Mouse (Mus musculus) layer of hippocampus, adult 6 months (tissue): ENCODE measurements around the gene Tm7sf2. TPM values are rescaled to one million over a fixed set of nuclear protein-coding genes. Genes with fewer than 3 reads are reported as not detected.

Experiments
- long read RNA-seq, 2 experiments: library from polyadenylated mRNA; unstranded; transcript quantifications; one replicate each; pipeline ENCODE4 v2.0.0; 2019 to 2020
- microRNA-seq: library from miRNA; unstranded; fragments of <30 nt; microRNA quantifications from one replicate; pipeline ENCODE4 v1.2.0, GENCODE M21; 2020
- polyA plus RNA-seq: library from polyadenylated mRNA; unstranded; fragments of <200 nt; fragmentation: Nextera tagmentation; gene quantifications from 2 replicates; pipeline ENCODE4 v1.2.3, GENCODE M21; 2021

Gene Tm7sf2
- polyA plus RNA-seq, result 14.6 and 16.9 TPM in 2 replicates
- long read RNA-seq, experiment 1, transcript Tm7sf2-201 (10 exons, 1,471 nt), result major isoform, 12 of 17 reads
- long read RNA-seq, experiment 1, partial matches to known transcripts, result 0 of 17 reads
- long read RNA-seq, experiment 1, other reads (novel, unspliced or antisense), result 3 of 17 reads
- long read RNA-seq, experiment 2, transcript Tm7sf2-201 (10 exons, 1,471 nt), result major isoform, 22 of 32 reads
- long read RNA-seq, experiment 2, partial matches to known transcripts, result 3 of 32 reads
- long read RNA-seq, experiment 2, other reads (novel, unspliced or antisense), result 5 of 32 reads

DNA sequence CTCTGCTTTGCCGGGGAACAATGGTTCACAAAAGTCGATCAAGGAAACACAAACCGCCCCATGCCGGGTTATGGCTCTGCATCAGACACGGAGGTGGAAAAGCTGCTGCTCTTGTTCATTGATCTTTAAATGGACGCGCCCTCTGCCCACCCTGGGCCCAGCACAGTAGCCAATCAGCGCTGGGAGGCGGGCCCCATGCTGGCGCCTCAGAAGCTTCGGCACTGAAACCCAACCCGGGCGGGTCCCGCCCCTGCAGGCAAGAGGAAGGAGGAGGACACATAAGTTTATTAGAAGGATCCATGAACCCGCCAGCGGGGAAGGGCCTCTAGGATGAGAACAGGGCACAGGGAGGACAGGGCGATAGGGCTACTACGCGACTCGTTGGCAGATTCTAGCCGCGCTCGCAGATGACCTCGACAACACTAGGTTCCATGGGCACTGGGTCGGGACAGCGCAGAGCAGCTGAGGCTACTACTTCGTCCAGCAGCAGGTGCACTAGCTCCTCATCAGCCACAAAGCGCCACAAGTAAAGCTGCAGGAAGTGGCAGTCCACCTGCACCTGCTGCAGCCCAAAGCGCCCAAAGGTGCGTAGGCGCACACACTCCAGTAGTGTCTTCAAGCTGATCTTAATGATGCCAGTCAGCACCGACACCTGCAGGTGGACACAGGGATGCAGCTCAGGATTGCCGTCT lies at the start of gene Tm7sf2:
TSS of gene Tm7sf2 (minus strand) at position 650 of the 692 bp plus-strand sequence.

DNA sequence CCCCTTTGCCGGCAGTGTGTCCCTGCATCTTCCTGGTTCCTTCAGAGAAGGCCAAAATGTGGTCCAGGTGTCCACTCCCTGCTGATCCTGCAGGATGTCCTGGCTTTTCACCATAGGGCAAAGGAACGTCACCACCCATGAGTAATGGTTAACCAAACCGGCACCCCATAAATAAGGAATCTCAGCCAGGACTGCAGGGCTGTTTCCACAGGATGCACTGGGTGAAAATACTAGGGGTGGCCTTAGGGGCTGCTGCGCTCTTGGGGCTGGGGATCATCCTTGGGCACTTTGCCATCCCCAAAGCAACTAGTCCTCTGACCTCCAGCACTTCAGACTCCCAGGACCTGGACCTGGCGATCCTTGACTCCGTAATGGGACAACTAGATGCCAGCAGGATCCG lies 37.4 kb upstream of the Tm7sf2 start, which contains the start of gene Naaladl1:
TSS of gene Naaladl1 (plus strand) at position 197 of the 400 bp plus-strand sequence.

DNA sequence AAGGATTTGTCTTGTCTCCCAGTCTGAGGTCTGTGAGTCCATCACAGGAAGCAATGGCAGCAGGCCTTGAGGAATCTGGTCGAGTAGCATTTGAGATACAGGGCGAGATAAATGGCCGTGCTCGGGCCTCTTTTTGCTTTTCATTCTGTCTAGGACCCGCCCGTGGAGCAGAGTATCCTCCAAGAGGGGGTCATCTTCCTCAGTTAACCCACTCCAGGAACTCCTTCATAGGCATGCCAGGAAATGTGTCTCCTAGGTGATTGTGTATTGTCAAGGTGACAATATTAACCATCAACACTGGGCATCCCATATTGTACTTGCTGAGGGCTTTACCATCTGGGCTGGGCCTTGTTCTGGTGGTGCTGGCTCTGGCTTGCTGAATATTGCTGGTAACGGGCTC lies 25.9 kb upstream of the Tm7sf2 start, which contains the start of gene AC131692.1:
TSS of gene AC131692.1 (plus strand) at position 301 of the 400 bp plus-strand sequence.

DNA sequence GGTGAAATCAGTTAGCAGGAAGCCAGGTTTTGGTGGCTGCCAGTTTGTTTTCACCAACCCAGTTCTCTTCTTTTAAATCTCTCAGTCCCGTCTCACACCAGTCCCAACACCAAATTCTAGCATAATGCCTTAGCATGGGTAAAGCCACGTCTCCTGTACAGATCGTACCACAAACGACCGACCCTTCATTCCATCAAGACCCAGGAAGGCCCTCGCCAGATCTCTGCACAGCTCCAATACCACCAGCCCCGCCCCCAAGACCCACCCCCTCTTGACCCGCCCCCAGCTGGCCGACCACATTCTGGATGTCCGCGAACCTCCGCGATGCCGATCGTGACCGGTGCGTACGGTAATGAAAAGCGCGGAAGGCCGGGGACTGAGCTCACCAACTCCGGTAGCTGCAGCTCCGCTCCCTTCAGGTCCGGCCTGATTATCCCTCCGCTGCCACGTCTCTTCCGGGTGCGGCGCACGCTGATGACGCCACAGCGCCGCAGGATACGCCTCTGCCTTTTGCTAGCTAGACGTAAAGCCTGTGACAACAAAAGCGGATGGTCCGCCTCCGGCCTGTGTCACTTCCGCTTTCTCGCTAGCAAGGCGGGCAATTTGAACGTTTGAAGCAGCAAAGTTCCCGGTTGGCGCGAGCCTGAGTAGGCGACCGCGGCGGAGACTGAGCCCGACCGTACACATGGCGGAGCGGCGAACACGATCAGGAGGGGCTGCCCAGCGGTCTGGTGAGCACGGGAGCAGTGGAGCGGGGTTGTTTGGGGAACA lies 16.5 kb upstream of the Tm7sf2 start, which contains the start of the genes Zfpl1 and Cdca5:
TSS of gene Zfpl1 (minus strand) at position 479 of the 771 bp plus-strand sequence.
TSS of gene Cdca5 (plus strand) at position 506 of the 771 bp plus-strand sequence.

DNA sequence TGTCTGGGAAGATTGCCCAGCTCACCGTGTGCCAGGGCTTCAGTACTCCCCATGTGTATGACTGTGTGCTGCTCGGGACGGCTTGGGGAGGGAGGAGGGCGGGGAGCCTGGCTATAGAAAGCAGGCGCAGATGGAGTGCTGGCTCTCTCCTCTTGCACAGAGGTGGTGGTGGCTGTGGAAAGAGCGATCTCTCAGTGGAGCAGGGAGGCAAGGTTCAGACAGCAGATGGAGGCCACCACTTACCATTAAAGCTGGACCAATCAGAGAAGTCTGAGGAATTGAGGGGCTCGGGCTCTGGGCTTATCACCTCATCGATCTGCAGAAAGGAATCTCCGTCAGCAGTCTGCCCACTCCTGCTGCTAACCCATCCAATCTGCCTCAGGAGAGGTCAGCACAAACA lies 14.0 kb upstream of the Tm7sf2 start, which contains the start of gene Gm28374:
TSS of gene Gm28374 (minus strand) at position 101 of the 400 bp plus-strand sequence.

DNA sequence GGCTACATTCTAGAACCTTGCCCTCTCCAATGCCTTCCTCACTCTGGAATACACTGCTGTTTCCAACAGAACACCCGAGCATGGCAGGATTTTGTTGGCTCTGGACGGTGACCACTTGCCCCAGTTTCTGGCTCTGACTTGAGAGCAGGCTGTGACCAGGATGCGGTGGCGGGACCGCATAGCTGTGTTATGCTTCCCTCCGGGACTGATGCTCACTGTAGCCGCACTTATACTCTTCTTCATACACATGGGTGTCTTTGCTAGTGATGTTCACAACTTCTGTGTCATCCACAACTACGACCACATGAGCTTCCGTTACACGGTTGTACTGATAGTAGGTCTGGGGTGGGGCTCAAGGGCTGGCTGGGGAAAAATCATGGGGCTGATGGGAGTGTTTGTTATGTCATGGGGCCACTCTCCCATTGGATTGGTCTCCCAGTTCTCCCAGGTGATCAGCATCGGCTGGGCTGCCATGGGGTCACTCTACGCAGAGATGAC lies 11.9 kb upstream of the Tm7sf2 start, which contains the start of gene Tmem262:
TSS of gene Tmem262 (plus strand) at position 51 of the 498 bp plus-strand sequence.

DNA sequence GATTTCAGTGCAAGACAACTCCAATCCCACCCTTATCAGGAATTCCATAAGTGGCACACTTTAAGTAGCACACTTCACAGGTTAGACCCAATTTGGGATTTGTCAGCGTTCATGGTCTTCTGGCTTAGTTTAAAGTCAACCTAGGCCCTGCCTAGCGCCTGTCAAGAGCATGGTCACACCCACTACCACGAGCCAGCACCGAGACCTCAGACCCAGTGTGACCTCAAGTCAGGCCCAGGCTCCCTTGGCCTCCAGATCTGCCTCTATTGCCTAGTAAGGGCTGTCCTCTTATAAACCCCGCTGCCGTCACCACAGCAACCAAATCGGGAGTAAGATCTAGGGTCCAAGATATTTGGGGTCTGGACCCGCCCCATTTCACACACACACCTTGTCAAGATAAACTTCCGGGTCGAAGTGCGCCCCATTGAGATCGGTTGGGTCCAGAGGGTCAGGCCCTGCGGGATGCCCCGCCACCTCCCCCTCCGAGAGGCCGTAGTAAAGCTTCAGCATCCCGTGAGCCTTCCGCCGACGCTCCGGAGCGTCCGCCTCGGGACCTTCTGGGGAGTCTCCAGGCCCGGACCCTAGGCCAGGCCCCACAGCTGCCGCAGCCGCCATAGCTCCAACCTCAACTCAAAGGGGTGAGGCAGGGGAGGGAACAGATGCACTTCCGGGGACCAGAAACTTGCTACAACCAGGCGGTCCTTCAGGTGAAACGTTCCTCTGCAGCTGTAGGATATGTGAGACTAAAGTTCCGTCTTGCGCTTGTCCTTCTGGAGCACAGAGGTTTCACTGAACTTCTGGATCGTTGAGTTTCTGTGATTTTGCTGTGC lies 8.6 kb upstream of the Tm7sf2 start, which contains the start of gene Vps51:
TSS of gene Vps51 (minus strand) at position 668 of the 830 bp plus-strand sequence.

DNA sequence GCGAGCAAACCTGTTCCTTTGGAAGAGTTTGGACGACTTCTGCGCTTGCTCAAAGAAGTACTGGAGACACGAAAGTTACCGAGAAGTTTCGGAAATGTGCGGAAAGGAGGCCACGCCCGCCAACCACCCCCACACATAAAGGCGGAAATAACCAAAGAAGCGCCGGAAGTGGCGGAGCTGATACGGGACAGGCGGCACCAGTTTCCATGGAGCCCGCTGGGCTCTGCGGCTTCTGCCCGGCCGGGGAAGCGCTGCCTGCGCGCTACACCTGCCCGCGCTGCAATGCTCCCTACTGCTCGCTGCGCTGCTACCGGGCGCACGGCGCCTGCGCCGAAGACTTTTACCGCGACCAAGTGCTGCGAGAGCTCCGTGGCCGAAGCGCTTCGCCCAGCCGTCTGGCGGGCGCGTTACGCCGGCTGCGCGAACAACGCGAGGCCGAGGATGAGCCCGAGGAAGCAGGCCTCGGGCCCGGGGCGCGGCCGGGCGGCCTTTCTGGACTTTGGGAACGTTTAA lies 7.1 kb downstream of the Tm7sf2 start, which contains the start of gene Znhit2:
TSS of gene Znhit2 (plus strand) at position 172 of the 513 bp plus-strand sequence.

DNA sequence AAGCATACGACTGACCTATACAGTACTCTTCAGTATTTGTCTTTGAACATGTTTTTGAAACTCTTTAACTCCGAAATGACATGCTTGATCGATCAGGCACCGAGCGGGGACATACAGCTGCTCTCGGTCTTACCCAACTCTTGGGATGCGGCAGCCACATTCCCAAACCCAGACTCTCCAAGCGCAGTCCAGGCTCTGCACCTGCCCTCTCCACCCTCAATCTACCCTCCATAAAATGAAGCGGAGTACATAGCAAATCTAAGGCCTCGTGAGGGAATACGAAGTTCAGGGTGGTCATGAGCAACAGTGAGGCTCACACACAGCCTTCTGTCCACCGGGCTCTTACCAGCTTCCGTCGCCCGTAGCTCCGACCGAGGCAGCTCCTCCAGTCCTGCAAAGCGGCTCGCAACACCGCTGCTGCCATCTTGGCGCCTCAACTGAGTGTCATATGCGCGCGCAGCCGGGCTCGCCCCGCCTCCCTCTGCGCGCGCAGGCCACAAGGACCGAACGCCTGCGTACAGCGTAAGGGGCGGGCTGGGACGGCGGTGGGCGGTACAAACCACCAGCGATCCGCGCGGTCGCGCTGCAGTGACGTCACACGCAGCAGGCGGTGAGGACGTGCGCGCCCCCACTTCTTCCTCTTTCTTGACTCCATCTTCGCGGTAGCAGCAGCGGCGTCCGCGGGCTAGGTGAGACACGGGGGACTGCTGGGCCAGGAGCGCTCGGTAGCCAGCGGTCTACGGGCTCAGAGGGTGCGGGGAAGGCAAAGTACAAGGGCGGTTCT lies 10.7 kb downstream of the Tm7sf2 start, which contains the start of the genes Mrpl49 and Fau:
TSS of gene Mrpl49 (minus strand) at position 473 of the 784 bp plus-strand sequence.
TSS of gene Fau (plus strand) at position 532 of the 784 bp plus-strand sequence.

DNA sequence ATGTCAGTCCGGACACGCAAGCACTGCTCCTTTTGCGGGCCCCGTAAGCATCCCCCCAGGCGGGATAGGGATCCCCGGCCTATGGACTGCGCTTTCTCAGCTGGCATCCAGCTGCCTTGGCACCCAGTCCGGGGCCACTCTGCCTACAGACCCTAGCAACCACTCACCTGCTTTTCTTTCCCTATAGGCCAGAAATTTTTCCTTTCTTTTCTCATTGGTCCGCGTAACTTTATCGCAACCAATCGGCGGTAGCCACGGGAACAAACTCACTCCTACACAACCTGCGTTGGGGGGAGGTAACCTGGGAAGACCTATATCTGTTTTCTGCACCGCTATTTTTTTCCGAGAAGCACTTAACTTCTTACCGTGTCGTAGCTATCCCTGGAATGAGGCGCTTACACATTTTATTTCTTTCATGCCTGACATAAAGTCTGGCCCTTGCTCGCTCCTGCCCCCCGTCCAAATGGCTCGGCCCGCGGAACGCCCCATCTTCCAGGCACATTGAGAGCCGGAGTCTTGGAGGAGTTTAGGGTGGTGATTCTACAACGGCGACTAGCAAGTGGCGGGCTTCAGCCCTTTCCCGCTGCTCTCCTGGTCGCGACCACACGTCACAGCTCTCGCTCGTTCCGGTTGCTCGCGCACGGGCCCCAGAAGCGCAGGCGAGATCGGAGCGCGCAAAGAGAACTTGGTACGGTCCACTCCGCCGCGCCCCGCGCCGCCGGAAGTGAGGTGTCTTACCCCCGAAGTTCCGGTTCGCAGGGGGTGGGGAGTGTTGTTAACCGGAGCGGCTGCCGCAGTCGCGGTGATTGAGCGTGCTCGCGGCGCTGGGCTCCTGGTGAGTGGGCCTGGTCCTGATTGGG lies 21.6 kb downstream of the Tm7sf2 start, which contains the start of gene Syvn1:
TSS of gene Syvn1 (plus strand) at position 283 of the 860 bp plus-strand sequence.

DNA sequence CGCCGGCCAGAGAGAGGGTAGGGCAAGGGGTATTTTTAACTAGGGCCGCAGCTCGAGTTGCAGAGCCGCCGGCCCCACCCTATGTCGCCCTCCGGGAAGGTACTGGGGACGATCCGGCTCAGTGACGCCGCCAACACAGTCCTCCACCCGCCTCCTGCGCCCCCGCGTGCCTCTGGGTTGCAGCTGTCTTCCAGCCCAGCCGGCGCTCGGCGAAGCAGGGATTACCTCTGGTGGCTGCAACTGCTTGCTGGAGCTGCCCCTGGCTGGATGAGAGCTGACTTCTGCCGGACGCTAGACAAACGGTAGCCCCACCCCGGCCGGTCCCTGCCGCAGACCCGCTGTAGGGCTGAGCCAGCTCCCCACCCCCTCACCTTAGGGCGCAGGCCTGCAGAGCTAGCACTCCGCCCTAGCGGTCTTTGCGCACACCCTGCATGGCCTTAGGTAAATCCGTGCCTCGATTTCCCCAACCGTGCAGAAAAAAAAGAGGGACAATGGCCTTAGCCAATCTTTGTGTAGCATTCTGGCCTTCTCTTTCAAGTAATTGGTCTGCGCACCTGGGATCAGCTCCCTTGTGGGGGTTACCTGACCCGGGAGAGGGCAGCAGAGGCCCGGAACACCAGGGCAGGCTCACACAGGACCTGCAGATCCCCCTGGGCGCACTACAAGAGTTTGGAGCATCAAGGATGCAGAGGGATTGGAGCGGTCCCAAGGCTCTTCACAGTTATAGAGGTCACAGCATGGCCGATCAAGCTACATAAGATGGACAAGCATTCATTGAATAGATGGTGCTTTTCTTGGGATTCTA lies 52.5 kb downstream of the Tm7sf2 start, which contains the start of gene Capn1:
TSS of gene Capn1 (minus strand) at position 387 of the 805 bp plus-strand sequence.

Small RNAs within 50 kb of the gene (microRNA-seq; reads per million reads assigned to microRNA genes)
- 6.7 reads per million, percentile 24 among the genes with 10 or more reads in this experiment for gene Mir6988

Other genes starting within 250 kb of the Tm7sf2 start
- gene Frmd8, start 193.1 kb downstream of the Tm7sf2 start, polyA plus RNA-seq, result 14.0 and 15.8 TPM in 2 replicates
- 0.98 and 1.3 TPM in 2 replicates for gene Slc25a45, start 190.6 kb downstream of the Tm7sf2 start, polyA plus RNA-seq
- gene Tigd3, start 174.2 kb downstream of the Tm7sf2 start, polyA plus RNA-seq, result 0.85 and 0.88 TPM in 2 replicates
- gene Dpf2, start 155.4 kb downstream of the Tm7sf2 start, polyA plus RNA-seq, result 36.4 and 37.3 TPM in 2 replicates
- 8.6 and 11.3 TPM in 2 replicates for gene Cdc42ep2, start 143.6 kb downstream of the Tm7sf2 start, polyA plus RNA-seq
- gene Pola2, start 104.2 kb downstream of the Tm7sf2 start, polyA plus RNA-seq, result 2.8 and 2.9 TPM in 2 replicates
- not detected in 2 replicates for gene Slc22a20, start 82.2 kb downstream of the Tm7sf2 start, polyA plus RNA-seq
- gene Capn1, start 52.5 kb downstream of the Tm7sf2 start, polyA plus RNA-seq, result 1.8 and 2.2 TPM in 2 replicates
- gene Syvn1, start 21.8 kb downstream of the Tm7sf2 start, polyA plus RNA-seq, result 36.6 and 44.8 TPM in 2 replicates
- gene Mrpl49, start 10.6 kb downstream of the Tm7sf2 start, polyA plus RNA-seq, result 51.5 and 58.6 TPM in 2 replicates
- gene Fau, start 10.5 kb downstream of the Tm7sf2 start, polyA plus RNA-seq, result 3,358 and 3,673 TPM in 2 replicates
- gene Znhit2, start 7.2 kb downstream of the Tm7sf2 start, polyA plus RNA-seq, result 85.4 and 98.5 TPM in 2 replicates
- 77.5 and 93.8 TPM in 2 replicates for gene Vps51, start 8.9 kb upstream of the Tm7sf2 start, polyA plus RNA-seq
- not detected in 2 replicates for gene Tmem262, start 11.7 kb upstream of the Tm7sf2 start, polyA plus RNA-seq
- 0.39 TPM in 1 of 2 replicates, not detected in the other for gene Gm28374, start 13.9 kb upstream of the Tm7sf2 start, polyA plus RNA-seq
- 66.0 and 69.1 TPM in 2 replicates for gene Zfpl1, start 16.6 kb upstream of the Tm7sf2 start, polyA plus RNA-seq
- gene Cdca5, start 16.6 kb upstream of the Tm7sf2 start, polyA plus RNA-seq, result 0.09 and 0.10 TPM in 2 replicates
- gene AC131692.1, start 26.0 kb upstream of the Tm7sf2 start, polyA plus RNA-seq, result not detected in 2 replicates
- gene Naaladl1, start 37.4 kb upstream of the Tm7sf2 start, polyA plus RNA-seq, result 0.09 TPM in 1 of 2 replicates, not detected in the other
- gene Sac3d1, start 50.3 kb upstream of the Tm7sf2 start, polyA plus RNA-seq, result 43.5 and 44.1 TPM in 2 replicates
- gene Snx15, start 59.9 kb upstream of the Tm7sf2 start, polyA plus RNA-seq, result 66.8 and 74.4 TPM in 2 replicates
- gene Batf2, start 72.6 kb upstream of the Tm7sf2 start, polyA plus RNA-seq, result 0.24 TPM in 1 of 2 replicates, not detected in the other
- gene Arl2, start 73.2 kb upstream of the Tm7sf2 start, polyA plus RNA-seq, result 169 and 184 TPM in 2 replicates
- not detected in 2 replicates for gene Majin, start 116.0 kb upstream of the Tm7sf2 start, polyA plus RNA-seq
- not detected in 2 replicates for gene Gpha2, start 158.0 kb upstream of the Tm7sf2 start, polyA plus RNA-seq
- gene Ppp2r5b, start 167.5 kb upstream of the Tm7sf2 start, polyA plus RNA-seq, result 31.7 and 43.9 TPM in 2 replicates
- gene Atg2a, start 173.3 kb upstream of the Tm7sf2 start, polyA plus RNA-seq, result 6.7 and 6.8 TPM in 2 replicates
- 37.4 and 45.0 TPM in 2 replicates for gene Ehd1, start 208.4 kb upstream of the Tm7sf2 start, polyA plus RNA-seq
- 0.09 and 0.10 TPM in 2 replicates for gene Cdc42bpg, start 238.1 kb upstream of the Tm7sf2 start, polyA plus RNA-seq